Mouse (Mus musculus) stomach, postnatal 0 days (tissue): Measurements from ENCODE around the gene Gm29609.

Experiments used
- CTCF ChIP-seq: IDR thresholded peaks from 2 replicates; pipeline ENCODE4 v1.5.1; 2016; ENCODE audit warnings: antibody characterized with exemption, low read depth, mild to moderate bottlenecking, moderate library complexity
- EP300 ChIP-seq: optimal IDR thresholded peaks from 2 replicates; pipeline ENCODE3; 2016; ENCODE audit warnings: antibody characterized with exemption

GRCm38 (mm10) chr5:31121111-31121510 is 58.6 kb downstream of the Gm29609 start:
- TF ChIP-seq EP300 (no peak), CTCF (no peak)
